In the genomic region with DNA sequence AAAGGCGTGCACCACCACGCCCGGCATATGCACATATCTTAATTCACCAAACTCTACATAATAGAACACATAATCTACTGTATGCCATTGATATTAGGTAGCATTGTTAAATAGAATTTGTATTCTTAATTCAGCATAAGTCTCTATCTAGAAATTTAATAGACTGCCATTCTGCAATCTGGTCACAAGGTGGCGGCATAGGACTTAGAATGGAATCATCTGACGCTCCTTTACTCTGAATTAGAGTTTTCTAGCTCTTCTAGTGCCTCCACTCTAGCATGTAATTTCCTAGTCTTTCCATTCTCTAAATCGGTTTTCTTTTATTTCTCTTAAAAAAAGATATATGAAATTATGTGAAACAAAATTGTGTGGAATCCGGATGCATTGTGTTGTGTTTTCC, we compare ENCODE assay signal across 9 mouse cellular contexts. TPM values are rescaled to one million over a fixed set of nuclear protein-coding genes. Genes with fewer than 3 reads are reported as not detected.
DNase-seq lines count a peak whose midpoint lies in the region; ATAC-seq and TF ChIP-seq lines count a peak whose summit lies in the region.
"Had no signal": no experiment of that assay in that cellular context is flagged by ENCODE, and none has a peak within 500 bp of the region (broad histone marks: within the 10 kb centered on the region; RNA-seq: fewer than 3 reads in every experiment).

No protein-coding gene starts in this region.

- no peak overlapping the region for H3K4me3 ChIP-seq in forebrain, embryonic 13.5 days
- no peak overlapping the region for H3K4me3 ChIP-seq in forebrain, embryonic 15.5 days
- no peak overlapping the region for H3K4me3 ChIP-seq in midbrain, embryonic 10.5 days
- no peak overlapping the region for H3K4me3 ChIP-seq in midbrain, embryonic 16.5 days (ENCODE audit: low read depth, low read length)
- H3K4me3 ChIP-seq in stomach, postnatal 0 days (ENCODE audit: low read depth, low read length): no peak overlapping the region

- H3K4me1 ChIP-seq in forebrain, embryonic 13.5 days: no peaks in the 10 kb centered on the region
- H3K4me1 ChIP-seq in forebrain, embryonic 15.5 days: no peaks in the 10 kb centered on the region
- peaks cover 4% of the 10 kb centered on the region; the same call in 1 of the 2 replicates for H3K4me1 ChIP-seq in midbrain, embryonic 10.5 days
- H3K4me1 ChIP-seq in midbrain, embryonic 16.5 days (ENCODE audit: control insufficient read depth, insufficient read depth, low read length): no peaks in the 10 kb centered on the region
- H3K4me1 ChIP-seq in stomach, postnatal 0 days (replicated peaks; ENCODE audit: control insufficient read depth, insufficient read depth): no peaks in the 10 kb centered on the region

- intact Hi-C loops in heart, postnatal 36 days (cut with DNase I): loop anchor here (1.0 to 5.0 kb wide), 4 partner anchors 80 to 291 kb away; a partner anchor contains a TSS

- TF ChIP-seq EP300 in stomach, postnatal 0 days (optimal IDR thresholded peaks at IDR 0.05): no peak

- peak; percentile 33 for DNase-seq in midbrain, embryonic 10.5 days (ENCODE audit: low spot score)
- DNase-seq in c-Kit-positive CD71-negative TER-119-negative erythroid progenitor cells, embryonic 14.5 days (ENCODE audit: low read depth): peak; percentile 60
- DNase-seq in heart, postnatal 36 days: peak; percentile 62 to 63
- DNase-seq in stomach, postnatal 0 days (ENCODE audit: low spot score): peak; percentile 41

- 1% methylated on average over 7 of the region's 7 CpGs for WGBS in forebrain, embryonic 13.5 days
- under 1% methylated on average over 7 of the region's 7 CpGs for WGBS in forebrain, embryonic 15.5 days
- 1% methylated on average over 7 of the region's 7 CpGs for WGBS in midbrain, embryonic 10.5 days
- WGBS in midbrain, embryonic 16.5 days: under 1% methylated on average over 7 of the region's 7 CpGs
- WGBS in stomach, postnatal 0 days: 1% methylated on average over 7 of the region's 7 CpGs

- H3K27ac ChIP-seq in forebrain, embryonic 13.5 days: no peak overlapping the region
- H3K27ac ChIP-seq in forebrain, embryonic 15.5 days (replicated peaks): no peak overlapping the region
- H3K27ac ChIP-seq in midbrain, embryonic 10.5 days (replicated peaks): no peak overlapping the region
- no peak overlapping the region for H3K27ac ChIP-seq in midbrain, embryonic 16.5 days (ENCODE audit: low read length)
- H3K27ac ChIP-seq in stomach, postnatal 0 days (replicated peaks): no peak overlapping the region

- H3K27me3 ChIP-seq in forebrain, embryonic 13.5 days: peaks cover 19% of the 10 kb centered on the region
- peaks cover 7% of the 10 kb centered on the region; the same call in 1 of the 2 replicates for H3K27me3 ChIP-seq in forebrain, embryonic 15.5 days
- H3K27me3 ChIP-seq in midbrain, embryonic 10.5 days (ENCODE audit: low read depth, poor library complexity, severe bottlenecking): peaks cover 11% of the 10 kb centered on the region
- H3K27me3 ChIP-seq in midbrain, embryonic 16.5 days (ENCODE audit: control insufficient read depth, insufficient read depth, low read depth, low read length): no peaks in the 10 kb centered on the region; the same call in 1 of the 2 replicates
- H3K27me3 ChIP-seq in stomach, postnatal 0 days (ENCODE audit: control insufficient read depth, insufficient read depth, low read length): no peaks in the 10 kb centered on the region

- H3K9ac ChIP-seq in forebrain, embryonic 13.5 days: no peak overlapping the region
- no peak overlapping the region for H3K9ac ChIP-seq in forebrain, embryonic 15.5 days (replicated peaks)
- no peak overlapping the region for H3K9ac ChIP-seq in midbrain, embryonic 16.5 days (ENCODE audit: low read depth, low read length)
- H3K9ac ChIP-seq in stomach, postnatal 0 days (ENCODE audit: low read length): no peak overlapping the region

- H3K4me2 ChIP-seq in forebrain, embryonic 13.5 days: no peak overlapping the region
- no peak overlapping the region for H3K4me2 ChIP-seq in forebrain, embryonic 15.5 days (replicated peaks)
- no peak overlapping the region for H3K4me2 ChIP-seq in midbrain, embryonic 16.5 days (ENCODE audit: low read length)
- H3K4me2 ChIP-seq in stomach, postnatal 0 days (replicated peaks; ENCODE audit: low read depth): no peak overlapping the region

- peak; percentile 88 for TF ChIP-seq CTCF in stomach, postnatal 0 days (IDR thresholded peaks at IDR 0.05; ENCODE audit: low read depth)

- no peaks in the 10 kb centered on the region for H3K36me3 ChIP-seq in forebrain, embryonic 13.5 days (ENCODE audit: poor library complexity, severe bottlenecking)
- no peaks in the 10 kb centered on the region for H3K36me3 ChIP-seq in forebrain, embryonic 15.5 days
- no peaks in the 10 kb centered on the region for H3K36me3 ChIP-seq in midbrain, embryonic 10.5 days
- no peaks in the 10 kb centered on the region for H3K36me3 ChIP-seq in midbrain, embryonic 16.5 days (ENCODE audit: control insufficient read depth, insufficient read depth, low read length)
- no peaks in the 10 kb centered on the region for H3K36me3 ChIP-seq in stomach, postnatal 0 days (ENCODE audit: control insufficient read depth, insufficient read depth, low read length)
- H3K36me3 ChIP-seq: G1E had no signal

- ATAC-seq in forebrain, embryonic 13.5 days: peak; percentile 45; the same call in 1 of the 2 replicates
- no peak for ATAC-seq in forebrain, embryonic 15.5 days (replicated peaks)
- no peak for ATAC-seq in midbrain, embryonic 16.5 days
- peak; percentile 86 for ATAC-seq in megakaryocyte, adult 5-6 weeks (ENCODE audit: poor library complexity, severe bottlenecking)
- ATAC-seq in stomach, postnatal 0 days (ENCODE audit: low FRiP score, low TSS enrichment): no peak

- H3K9me3 ChIP-seq in forebrain, embryonic 13.5 days (replicated peaks): no peaks in the 10 kb centered on the region
- H3K9me3 ChIP-seq in forebrain, embryonic 15.5 days: no peaks in the 10 kb centered on the region
- H3K9me3 ChIP-seq in midbrain, embryonic 10.5 days (replicated peaks): no peaks in the 10 kb centered on the region
- no peaks in the 10 kb centered on the region for H3K9me3 ChIP-seq in midbrain, embryonic 16.5 days (replicated peaks; ENCODE audit: control insufficient read depth, low read length, poor library complexity, severe bottlenecking)
- no peaks in the 10 kb centered on the region for H3K9me3 ChIP-seq in stomach, postnatal 0 days (ENCODE audit: control insufficient read depth, low read length)
- H3K9me3 ChIP-seq: G1E had no signal

RNA-seq across cellular contexts. Expression of a gene that starts 22.1 kb away (rescaled TPM):
- 93.9 and 95.7 TPM in 2 replicates for polyA plus RNA-seq in forebrain, embryonic 13.5 days (2015; fragmentation: Nextera tagmentation; extraction: Ambion mirVana)
- polyA plus RNA-seq in forebrain, embryonic 15.5 days (2015; fragmentation: Nextera tagmentation; extraction: Ambion mirVana): 139 and 140 TPM in 2 replicates
- polyA plus RNA-seq in midbrain, embryonic 10.5 days (2016; fragmentation: Nextera tagmentation; extraction: Ambion mirVana): 75.0 and 78.3 TPM in 2 replicates
- 176 TPM in 2 replicates for polyA plus RNA-seq in midbrain, embryonic 16.5 days (2015; fragmentation: Nextera tagmentation; extraction: Ambion mirVana)
- total RNA-seq in heart, postnatal 36 days (2021): 10 to 100 TPM; 26.2 to 29.9 TPM
- 2.4 and 3.1 TPM in 2 replicates for total RNA-seq in megakaryocyte, adult 5-6 weeks (2015)
- total RNA-seq in megakaryocyte, adult 5-6 weeks (2017): 5.8 and 7.4 TPM in 2 replicates
- polyA plus RNA-seq in stomach, postnatal 0 days (2015; fragmentation: Nextera tagmentation; extraction: Ambion mirVana): 22.1 and 23.5 TPM in 2 replicates

RNA-seq across cellular contexts. Expression of a gene that starts 23.4 kb away (rescaled TPM):
- polyA plus RNA-seq in forebrain, embryonic 13.5 days (2015; fragmentation: Nextera tagmentation; extraction: Ambion mirVana): 212 and 245 TPM in 2 replicates
- 189 and 199 TPM in 2 replicates for polyA plus RNA-seq in forebrain, embryonic 15.5 days (2015; fragmentation: Nextera tagmentation; extraction: Ambion mirVana)
- 230 and 238 TPM in 2 replicates for polyA plus RNA-seq in midbrain, embryonic 10.5 days (2016; fragmentation: Nextera tagmentation; extraction: Ambion mirVana)
- polyA plus RNA-seq in midbrain, embryonic 16.5 days (2015; fragmentation: Nextera tagmentation; extraction: Ambion mirVana): 182 and 191 TPM in 2 replicates
- 100 to 1,000 TPM; 117 to 129 TPM for total RNA-seq in heart, postnatal 36 days (2021)
- total RNA-seq in megakaryocyte, adult 5-6 weeks (2015): 31.6 and 40.1 TPM in 2 replicates
- total RNA-seq in megakaryocyte, adult 5-6 weeks (2017): 33.5 and 36.1 TPM in 2 replicates
- polyA plus RNA-seq in stomach, postnatal 0 days (2015; fragmentation: Nextera tagmentation; extraction: Ambion mirVana): 127 and 137 TPM in 2 replicates

RNA-seq across cellular contexts. Expression of a gene that starts 27.6 kb away (rescaled TPM):
- 185 and 193 TPM in 2 replicates for polyA plus RNA-seq in forebrain, embryonic 13.5 days (2015; fragmentation: Nextera tagmentation; extraction: Ambion mirVana)
- 222 and 240 TPM in 2 replicates for polyA plus RNA-seq in forebrain, embryonic 15.5 days (2015; fragmentation: Nextera tagmentation; extraction: Ambion mirVana)
- polyA plus RNA-seq in midbrain, embryonic 10.5 days (2016; fragmentation: Nextera tagmentation; extraction: Ambion mirVana): 131 and 141 TPM in 2 replicates
- 224 and 231 TPM in 2 replicates for polyA plus RNA-seq in midbrain, embryonic 16.5 days (2015; fragmentation: Nextera tagmentation; extraction: Ambion mirVana)
- total RNA-seq in heart, postnatal 36 days (2021): 10 to 100 TPM; 32.1 to 32.3 TPM
- total RNA-seq in megakaryocyte, adult 5-6 weeks (2015): 39.1 and 44.0 TPM in 2 replicates
- 14.2 and 26.3 TPM in 2 replicates for total RNA-seq in megakaryocyte, adult 5-6 weeks (2017)
- 72.5 and 74.5 TPM in 2 replicates for polyA plus RNA-seq in stomach, postnatal 0 days (2015; fragmentation: Nextera tagmentation; extraction: Ambion mirVana)

RNA-seq across cellular contexts. Expression of a gene that starts 35.6 kb away (rescaled TPM):
- polyA plus RNA-seq in forebrain, embryonic 13.5 days (2015; fragmentation: Nextera tagmentation; extraction: Ambion mirVana): 30.9 and 32.3 TPM in 2 replicates
- polyA plus RNA-seq in forebrain, embryonic 15.5 days (2015; fragmentation: Nextera tagmentation; extraction: Ambion mirVana): 17.2 and 18.3 TPM in 2 replicates
- polyA plus RNA-seq in midbrain, embryonic 10.5 days (2016; fragmentation: Nextera tagmentation; extraction: Ambion mirVana): 49.6 and 51.6 TPM in 2 replicates
- 4.0 and 5.1 TPM in 2 replicates for polyA plus RNA-seq in midbrain, embryonic 16.5 days (2015; fragmentation: Nextera tagmentation; extraction: Ambion mirVana)
- total RNA-seq in heart, postnatal 36 days (2021): under 1 TPM; 0.19 to 0.39 TPM
- total RNA-seq in megakaryocyte, adult 5-6 weeks (2015): 14.4 TPM in 2 replicates
- total RNA-seq in megakaryocyte, adult 5-6 weeks (2017): 13.5 and 16.1 TPM in 2 replicates
- polyA plus RNA-seq in stomach, postnatal 0 days (2015; fragmentation: Nextera tagmentation; extraction: Ambion mirVana): 5.0 and 6.4 TPM in 2 replicates

RNA-seq across cellular contexts. Expression of a gene that starts 44.4 kb away (rescaled TPM):
- 4.0 and 4.5 TPM in 2 replicates for polyA plus RNA-seq in forebrain, embryonic 13.5 days (2015; fragmentation: Nextera tagmentation; extraction: Ambion mirVana)
- polyA plus RNA-seq in forebrain, embryonic 15.5 days (2015; fragmentation: Nextera tagmentation; extraction: Ambion mirVana): 9.4 and 9.8 TPM in 2 replicates
- polyA plus RNA-seq in midbrain, embryonic 10.5 days (2016; fragmentation: Nextera tagmentation; extraction: Ambion mirVana): 3.0 and 3.4 TPM in 2 replicates
- 4.0 and 5.9 TPM in 2 replicates for polyA plus RNA-seq in midbrain, embryonic 16.5 days (2015; fragmentation: Nextera tagmentation; extraction: Ambion mirVana)
- total RNA-seq in heart, postnatal 36 days (2021): 10 to 100 TPM; 18.1 to 18.6 TPM
- 0.47 and 1.5 TPM in 2 replicates for total RNA-seq in megakaryocyte, adult 5-6 weeks (2015)
- 3.0 and 4.2 TPM in 2 replicates for total RNA-seq in megakaryocyte, adult 5-6 weeks (2017)
- polyA plus RNA-seq in stomach, postnatal 0 days (2015; fragmentation: Nextera tagmentation; extraction: Ambion mirVana): 0.68 and 1.1 TPM in 2 replicates

Comparison
In these comparisons a context has a peak if more than half of its experiments do, and no peak if none do; other contexts are left out.
1. ATAC-seq: peak in forebrain, embryonic 13.5 days (single experiment) and megakaryocyte, adult 5-6 weeks (single experiment); none in forebrain, embryonic 15.5 days (single experiment), midbrain, embryonic 16.5 days (single experiment) and stomach, postnatal 0 days (single experiment).
2. Peak in every context shown above with its lines, with median percentiles within 50 percentile points of each other: DNase-seq.